Mouse (Mus musculus) spleen, adult 12 weeks (tissue): ENCODE data around the gene Comtd1.

Source experiments
- DNase-seq: peaks from one replicate; pipeline ENCODE4 v3.0.0; 2022; ENCODE audit warnings: low spot score

Comtd1 gene

GRCm38 (mm10) chr14:21802543-21803206, 46.1 kb downstream of the Comtd1 start:
- DNase-seq = no peak

DNA sequence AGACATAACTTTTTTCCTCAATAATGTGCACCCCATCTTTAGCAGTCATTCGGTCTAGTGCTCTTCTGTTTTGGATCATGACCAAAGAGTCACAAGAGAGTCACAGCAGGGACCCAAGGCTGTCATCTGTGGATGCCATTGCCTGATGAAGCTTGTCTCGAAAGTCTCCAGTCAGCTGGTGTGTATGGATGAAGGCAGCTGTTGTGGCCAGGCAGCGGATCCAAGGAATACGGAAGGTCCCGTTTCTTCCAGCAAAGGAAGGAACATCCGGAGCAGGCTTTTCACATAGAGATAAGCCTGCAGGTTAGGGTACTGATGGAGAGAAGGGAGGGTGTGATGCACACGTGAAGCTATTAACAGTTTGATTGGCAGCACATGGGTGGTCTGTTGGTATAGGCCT, 47.2 kb downstream of the Comtd1 start:
- DNase-seq = no peak

DNA sequence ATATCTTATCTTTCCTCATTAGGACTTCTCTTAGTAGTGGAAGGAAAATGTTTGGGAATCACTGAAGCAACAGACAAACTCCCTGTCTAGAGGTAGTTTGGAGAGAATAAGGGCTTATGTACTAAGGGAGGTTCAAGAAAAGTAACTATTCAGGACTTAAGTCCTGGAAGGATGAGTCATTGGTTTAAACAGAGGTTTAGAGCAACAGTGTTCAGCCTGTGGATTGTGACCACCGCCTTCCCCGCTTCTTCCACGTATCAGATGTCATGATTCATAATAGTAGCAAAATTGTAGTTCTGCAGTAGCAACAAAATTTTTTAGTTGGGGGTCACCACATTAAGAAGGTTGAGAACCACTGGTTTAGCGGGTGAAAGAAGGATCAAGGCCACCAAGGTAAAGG, 48.1 kb downstream of the Comtd1 start:
- DNase-seq = no peak
